Mouse (Mus musculus): ENCODE measurements around the gene Csk. TPM values are rescaled to one million over a fixed set of nuclear protein-coding genes. Genes with fewer than 3 reads are reported as not detected.

The Csk gene
- polyA plus RNA-seq, 1 experiment = 30.7 TPM

- peaks cover 3% of the 10 kb centered on the region for H3K4me1 ChIP-seq (ENCODE audit: control insufficient read depth, insufficient read depth, low read length)
- no peak overlapping the region for H3K4me3 ChIP-seq (ENCODE audit: low read depth, low read length)
- no peak overlapping the region for H3K27ac ChIP-seq (ENCODE audit: insufficient read depth, low read length)
- H3K9me3 ChIP-seq (replicated peaks; ENCODE audit: control insufficient read depth, insufficient read depth, low read length, poor library complexity, severe bottlenecking) = no peaks in the 10 kb centered on the region
- H3K27me3 ChIP-seq (ENCODE audit: control insufficient read depth, insufficient read depth, low read length, poor library complexity, severe bottlenecking) = no peaks in the 10 kb centered on the region
- no peak overlapping the region for H3K9ac ChIP-seq (ENCODE audit: low read depth, poor library complexity, severe bottlenecking)
- no peaks in the 10 kb centered on the region for H3K36me3 ChIP-seq (ENCODE audit: control insufficient read depth, insufficient read depth, low read length, poor library complexity, severe bottlenecking)
- TF ChIP-seq CTCF (IDR thresholded peaks at IDR 0.05; ENCODE audit: low read depth, low read length) (no peak), POLR2A (IDR thresholded peaks at IDR 0.05; ENCODE audit: insufficient read depth, low read length) (no peak), EP300 (IDR thresholded peaks at IDR 0.05; ENCODE audit: insufficient read depth, low read depth, low read length) (no peak)
These were observed 2.6 kb downstream of the Csk start for GRCm38 (mm10) chr9:57650786-57651311.

GRCm38 (mm10) chr9:57650130-57650785 lies 3.2 kb downstream of the Csk start:
- Histone ChIP-seq H3K9ac (ENCODE audit: low read depth, poor library complexity, severe bottlenecking) (no peak overlapping the region), H3K4me3 (ENCODE audit: low read depth, low read length) (no peak overlapping the region), H3K27ac (ENCODE audit: insufficient read depth, low read length) (no peak overlapping the region), H3K27me3 (ENCODE audit: control insufficient read depth, insufficient read depth, low read length, poor library complexity, severe bottlenecking) (no peaks in the 10 kb centered on the region), H3K4me1 (ENCODE audit: control insufficient read depth, insufficient read depth, low read length) (peaks cover 3% of the 10 kb centered on the region), H3K9me3 (replicated peaks; ENCODE audit: control insufficient read depth, insufficient read depth, low read length, poor library complexity, severe bottlenecking) (no peaks in the 10 kb centered on the region), H3K36me3 (ENCODE audit: control insufficient read depth, insufficient read depth, low read length, poor library complexity, severe bottlenecking) (no peaks in the 10 kb centered on the region)
- TF ChIP-seq EP300 (IDR thresholded peaks at IDR 0.05; ENCODE audit: insufficient read depth, low read depth, low read length) = no peak
- TF ChIP-seq POLR2A (IDR thresholded peaks at IDR 0.05; ENCODE audit: insufficient read depth, low read length) = no peak
- no peak for TF ChIP-seq CTCF (IDR thresholded peaks at IDR 0.05; ENCODE audit: low read depth, low read length)

- Histone ChIP-seq H3K27ac (ENCODE audit: insufficient read depth, low read length) (no peak overlapping the region), H3K9ac (ENCODE audit: low read depth, poor library complexity, severe bottlenecking) (no peak overlapping the region), H3K4me3 (ENCODE audit: low read depth, low read length) (no peak overlapping the region), H3K36me3 (ENCODE audit: control insufficient read depth, insufficient read depth, low read length, poor library complexity, severe bottlenecking) (no peaks in the 10 kb centered on the region), H3K4me1 (ENCODE audit: control insufficient read depth, insufficient read depth, low read length) (peaks cover 7% of the 10 kb centered on the region), H3K27me3 (ENCODE audit: control insufficient read depth, insufficient read depth, low read length, poor library complexity, severe bottlenecking) (no peaks in the 10 kb centered on the region), H3K9me3 (replicated peaks; ENCODE audit: control insufficient read depth, insufficient read depth, low read length, poor library complexity, severe bottlenecking) (no peaks in the 10 kb centered on the region)
- TF ChIP-seq CTCF (IDR thresholded peaks at IDR 0.05; ENCODE audit: low read depth, low read length) (no peak), POLR2A (IDR thresholded peaks at IDR 0.05; ENCODE audit: insufficient read depth, low read length) (no peak), EP300 (IDR thresholded peaks at IDR 0.05; ENCODE audit: insufficient read depth, low read depth, low read length) (no peak)
These were observed 5.9 kb downstream of the Csk start for GRCm38 (mm10) chr9:57647286-57648108.

- no peaks in the 10 kb centered on the region for H3K27me3 ChIP-seq (ENCODE audit: control insufficient read depth, insufficient read depth, low read length, poor library complexity, severe bottlenecking)
- no peaks in the 10 kb centered on the region for H3K36me3 ChIP-seq (ENCODE audit: control insufficient read depth, insufficient read depth, low read length, poor library complexity, severe bottlenecking)
- no peak for TF ChIP-seq CTCF (IDR thresholded peaks at IDR 0.05; ENCODE audit: low read depth, low read length)
- TF ChIP-seq EP300 (IDR thresholded peaks at IDR 0.05; ENCODE audit: insufficient read depth, low read depth, low read length) = no peak
- no peak for TF ChIP-seq POLR2A (IDR thresholded peaks at IDR 0.05; ENCODE audit: insufficient read depth, low read length)
- no peaks in the 10 kb centered on the region for H3K9me3 ChIP-seq (replicated peaks; ENCODE audit: control insufficient read depth, insufficient read depth, low read length, poor library complexity, severe bottlenecking)
- H3K4me3 ChIP-seq (ENCODE audit: low read depth, low read length) = no peak overlapping the region
- peaks cover 10% of the 10 kb centered on the region for H3K4me1 ChIP-seq (ENCODE audit: control insufficient read depth, insufficient read depth, low read length)
- no peak overlapping the region for H3K9ac ChIP-seq (ENCODE audit: low read depth, poor library complexity, severe bottlenecking)
- no peak overlapping the region for H3K27ac ChIP-seq (ENCODE audit: insufficient read depth, low read length)
These were observed 6.8 kb downstream of the Csk start for GRCm38 (mm10) chr9:57646551-57647103.

- Histone ChIP-seq H3K9ac (ENCODE audit: low read depth, poor library complexity, severe bottlenecking) (peak overlapping the region; percentile 97), H3K36me3 (ENCODE audit: control insufficient read depth, insufficient read depth, low read length, poor library complexity, severe bottlenecking) (no peaks in the 10 kb centered on the region), H3K27ac (ENCODE audit: insufficient read depth, low read length) (no peak overlapping the region), H3K4me1 (ENCODE audit: control insufficient read depth, insufficient read depth, low read length) (peaks cover 10% of the 10 kb centered on the region), H3K4me3 (ENCODE audit: low read depth, low read length) (peak overlapping the region; percentile 89), H3K9me3 (replicated peaks; ENCODE audit: control insufficient read depth, insufficient read depth, low read length, poor library complexity, severe bottlenecking) (no peaks in the 10 kb centered on the region), H3K27me3 (ENCODE audit: control insufficient read depth, insufficient read depth, low read length, poor library complexity, severe bottlenecking) (no peaks in the 10 kb centered on the region)
- TF ChIP-seq CTCF (IDR thresholded peaks at IDR 0.05; ENCODE audit: low read depth, low read length) (peak; percentile 79), POLR2A (IDR thresholded peaks at IDR 0.05; ENCODE audit: insufficient read depth, low read length) (peak; percentile 30), EP300 (IDR thresholded peaks at IDR 0.05; ENCODE audit: insufficient read depth, low read depth, low read length) (peak; percentile 56; the same call in 1 of the 2 replicates)
These were observed 8.2 kb downstream of the Csk start for GRCm38 (mm10) chr9:57644944-57645893.

Data from ES-Bruce4 (cell line).